9 mouse cellular contexts compared by ENCODE assay signal in the genomic region with DNA sequence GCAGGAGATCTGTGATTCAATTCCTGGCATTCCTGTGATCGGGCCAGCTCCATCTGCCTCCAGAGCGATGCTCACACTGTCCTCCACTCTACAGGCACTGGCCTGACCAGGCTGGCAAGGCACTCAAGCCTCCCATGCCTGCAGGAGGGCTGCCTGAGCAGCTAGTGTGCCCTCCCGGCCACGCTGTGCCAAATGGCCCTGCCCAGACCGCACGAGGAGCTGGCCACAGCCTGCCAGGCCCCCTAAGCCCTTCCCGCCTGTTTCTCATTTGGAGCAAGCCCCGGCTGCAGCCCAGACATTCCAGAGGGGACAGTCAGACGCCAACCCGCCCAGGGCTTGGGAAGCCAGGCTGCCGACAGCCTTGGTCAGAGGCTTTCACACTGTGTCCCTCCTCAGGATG.
DNase-seq lines count a peak whose midpoint lies in the region; ATAC-seq and TF ChIP-seq lines count a peak whose summit lies in the region.
"Had no signal": no experiment of that assay in that cellular context is flagged by ENCODE, and none has a peak within 500 bp of the region (broad histone marks: within the 10 kb centered on the region; RNA-seq: fewer than 3 reads in every experiment).

No protein-coding gene starts in this region.

- peaks cover 12% of the 10 kb centered on the region; the same call in 1 of the 2 replicates for H3K27me3 ChIP-seq in midbrain, embryonic 10.5 days (ENCODE audit: low read depth, poor library complexity, severe bottlenecking)
- no peaks in the 10 kb centered on the region for H3K27me3 ChIP-seq in midbrain, embryonic 15.5 days (replicated peaks)
- no peaks in the 10 kb centered on the region for H3K27me3 ChIP-seq in myocyte (ENCODE audit: control insufficient read depth, insufficient read depth, insufficient read length)

- TF ChIP-seq POLR2A in myocyte (IDR thresholded peaks at IDR 0.05; ENCODE audit: insufficient read length, low read depth), result peak; percentile 45

- no peaks in the 10 kb centered on the region for H3K79me2 ChIP-seq in myocyte (ENCODE audit: control insufficient read depth, insufficient read depth)

- no peak overlapping the region for H3K9ac ChIP-seq in midbrain, embryonic 15.5 days

- no peak overlapping the region for H3K4me2 ChIP-seq in midbrain, embryonic 15.5 days
- H3K4me2 ChIP-seq in myocyte (ENCODE audit: low read depth), result peak overlapping the region; percentile 51

- H3ac ChIP-seq in myocyte (ENCODE audit: control insufficient read depth, insufficient read length), result no peak overlapping the region

- peak; percentile 54 for DNase-seq in midbrain, embryonic 10.5 days (ENCODE audit: low spot score)
- peak; percentile 68 to 90 for DNase-seq in cerebellum, postnatal 10 days
- peak; percentile 41 to 73 for DNase-seq in gastrocnemius, postnatal 4 days (ENCODE audit: low spot score in 2 of 2)
- DNase-seq in layer of hippocampus, postnatal 14 days (ENCODE audit: low spot score in 2 of 2), result no peak
- no peak for DNase-seq in thymus, postnatal 0 days (ENCODE audit: low spot score)
- DNase-seq in T-cell, adult 2 months (ENCODE audit: low spot score), result no peak

- no peaks in the 10 kb centered on the region for H3K9me3 ChIP-seq in midbrain, embryonic 10.5 days (replicated peaks)
- no peaks in the 10 kb centered on the region for H3K9me3 ChIP-seq in midbrain, embryonic 15.5 days

- H3K27ac ChIP-seq in midbrain, embryonic 10.5 days (replicated peaks), result peak overlapping the region; percentile 67
- H3K27ac ChIP-seq in midbrain, embryonic 15.5 days, result no peak overlapping the region

- no peaks in the 10 kb centered on the region for H3K36me3 ChIP-seq in midbrain, embryonic 10.5 days
- no peaks in the 10 kb centered on the region for H3K36me3 ChIP-seq in midbrain, embryonic 15.5 days (replicated peaks)
- no peaks in the 10 kb centered on the region for H3K36me3 ChIP-seq in myocyte (ENCODE audit: control insufficient read depth, insufficient read depth)

- no peak overlapping the region for H3K4me3 ChIP-seq in midbrain, embryonic 10.5 days
- no peak overlapping the region for H3K4me3 ChIP-seq in midbrain, embryonic 15.5 days
- H3K4me3 ChIP-seq in myocyte, result no peak overlapping the region
- H3K4me3 ChIP-seq: megakaryocyte, embryonic 14.5 days had no signal

- ATAC-seq in midbrain, embryonic 15.5 days (replicated peaks), result no peak

- 29% methylated on average over 11 of the region's 11 CpGs for WGBS in midbrain, embryonic 10.5 days
- 30% methylated on average over 11 of the region's 11 CpGs for WGBS in midbrain, embryonic 15.5 days

- H3K4me1 ChIP-seq in midbrain, embryonic 10.5 days, result peaks cover 16% of the 10 kb centered on the region
- H3K4me1 ChIP-seq in midbrain, embryonic 15.5 days, result peaks cover 8% of the 10 kb centered on the region; the same call in 1 of the 2 replicates
- H3K4me1 ChIP-seq: megakaryocyte, embryonic 14.5 days had no signal

TF ChIP-seq in myocyte, 11 proteins besides CTCF, POLR2A, EP300 and RAD21:
- TF ChIP-seq USF1 (IDR thresholded peaks at IDR 0.05; ENCODE audit: low read depth) (no peak), MYOD1 (IDR thresholded peaks at IDR 0.05; ENCODE audit: control insufficient read depth in 1 of 3, insufficient read length in 2 of 3, low read depth in 2 of 3) (peak in 2 of 3 experiments; percentile 18 to 70), MYOG (IDR thresholded peaks at IDR 0.05; ENCODE audit: control insufficient read depth in 1 of 3, insufficient read depth in 1 of 3, insufficient read length in 2 of 3, low read depth in 2 of 3) (peak in 2 of 3 experiments; percentile 12 to 29)

Comparison
In these comparisons a context has a peak if more than half of its experiments do, and no peak if none do; other contexts are left out.
1. DNase-seq: peak in midbrain, embryonic 10.5 days (single experiment), cerebellum, postnatal 10 days (2 of 2) and gastrocnemius, postnatal 4 days (2 of 2); none in layer of hippocampus, postnatal 14 days (0 of 2), thymus, postnatal 0 days (single experiment) and T-cell, adult 2 months (single experiment).